Mouse (Mus musculus) cerebellum, postnatal 10 days (tissue): ENCODE results near the gene Gm2075.
"Not testable (repeated sequence)": the region's sequence is repeated elsewhere in the genome, so short reads cannot be mapped to it uniquely, and the experiment has no call there.

Source experiments
- DNase-seq, 2 experiments: peaks; one replicate each; pipeline ENCODE4 v3.0.0; 2021; ENCODE audit warnings: mixed read lengths in 2 of 2

Gene Gm2075

DNA sequence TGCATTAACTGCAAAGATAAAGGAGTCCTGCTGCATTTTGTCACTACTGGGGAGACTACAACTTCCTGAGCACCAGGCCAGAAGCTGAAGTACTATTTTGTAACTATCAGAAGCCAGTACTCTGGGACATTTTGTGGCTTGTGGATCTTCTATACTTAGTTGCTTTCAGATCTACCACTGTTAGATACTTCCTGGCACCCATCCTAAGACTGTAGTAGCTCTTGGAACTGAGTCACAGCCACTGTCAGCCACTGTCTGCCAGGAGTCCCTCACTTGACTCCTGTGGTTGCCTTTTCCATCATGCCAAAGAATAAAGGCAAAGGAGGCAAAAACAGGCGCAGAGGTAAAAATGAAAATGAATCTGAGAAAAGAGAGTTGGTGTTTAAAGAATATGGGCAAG, at the start of gene Gm2075:
Gm2075 (plus strand) TSS at position 301 of the 400 bp plus-strand sequence.
- DNase-seq = not testable (repeated sequence)

DNA sequence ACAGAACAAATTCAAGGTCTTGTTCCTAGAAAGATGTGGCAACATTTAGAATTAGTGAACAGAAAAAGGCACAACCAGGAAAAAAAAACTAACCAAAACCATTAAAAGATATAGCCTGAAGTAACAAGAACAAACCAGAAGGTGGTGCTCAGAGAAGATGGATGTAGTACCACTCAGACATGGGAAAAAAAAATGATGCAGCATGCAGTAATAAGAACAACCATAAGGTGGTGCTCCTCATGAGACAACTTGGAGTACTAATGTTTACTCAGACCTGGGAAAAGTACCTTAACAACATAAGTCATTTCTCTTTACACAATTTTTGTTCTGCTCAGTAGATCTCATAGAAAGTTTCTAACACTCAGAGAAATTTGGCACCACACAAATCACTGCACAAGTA, 27.6 kb upstream of the Gm2075 start:
- DNase-seq = not testable (repeated sequence)

- not testable (repeated sequence) for DNase-seq
These were observed 7.5 kb upstream of the Gm2075 start for GRCm38 (mm10) chr12:88004118-88004517.

- not testable (repeated sequence) for DNase-seq
These were observed 7.0 kb downstream of the Gm2075 start, which contains the start of gene Gm6803 for GRCm38 (mm10) chr12:88018671-88019070. TSS of gene Gm6803 (minus strand) at chr12:88018771.

GRCm38 (mm10) chr12:88026704-88027103, 15.1 kb downstream of the Gm2075 start, which contains the start of gene Gm2056:
TSS of gene Gm2056 (plus strand) at chr12:88027004.
- not testable (repeated sequence) for DNase-seq

GRCm38 (mm10) chr12:88032250-88032649, 20.6 kb downstream of the Gm2075 start:
- not testable (repeated sequence) for DNase-seq

- DNase-seq = not testable (repeated sequence)
These were observed 27.4 kb downstream of the Gm2075 start for GRCm38 (mm10) chr12:88039062-88039461.

DNA sequence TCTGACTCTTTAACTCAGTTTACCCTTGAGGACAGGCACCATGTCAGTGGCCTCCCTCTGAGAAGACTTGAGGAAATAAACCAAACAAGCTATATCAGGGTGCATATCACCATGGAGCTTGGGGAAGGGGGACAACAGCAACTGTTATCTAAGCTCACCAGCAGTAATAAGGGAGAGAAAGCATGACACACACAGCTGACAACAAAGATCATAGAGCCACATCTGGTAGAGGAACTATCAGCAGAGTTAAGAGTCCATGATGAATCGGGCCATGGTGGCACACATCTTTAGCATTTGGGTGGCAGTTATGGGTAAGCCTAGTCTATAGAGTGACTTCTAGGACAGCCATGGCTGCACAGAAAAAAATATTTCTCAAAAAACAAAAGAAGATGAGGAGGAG, 28.1 kb downstream of the Gm2075 start:
- DNase-seq = not testable (repeated sequence)

- not testable (repeated sequence) for DNase-seq
These were observed 33.6 kb downstream of the Gm2075 start for GRCm38 (mm10) chr12:88045226-88045625.
